Mouse (Mus musculus): ENCODE measurements around the gene Hist1h3d. TPM values are rescaled to one million over a fixed set of nuclear protein-coding genes. Genes with fewer than 3 reads are reported as not detected.
A peak's percentile ranks its signal among the peaks of the same experiment; 100 is the strongest.
"Not testable (repeated sequence)": the region's sequence is repeated elsewhere in the genome, so short reads cannot be mapped to it uniquely, and the experiment has no call there.

Gene Hist1h3d
- total RNA-seq, 2 experiments from 2014 or later: 50.4 to 52.8 TPM

DNA sequence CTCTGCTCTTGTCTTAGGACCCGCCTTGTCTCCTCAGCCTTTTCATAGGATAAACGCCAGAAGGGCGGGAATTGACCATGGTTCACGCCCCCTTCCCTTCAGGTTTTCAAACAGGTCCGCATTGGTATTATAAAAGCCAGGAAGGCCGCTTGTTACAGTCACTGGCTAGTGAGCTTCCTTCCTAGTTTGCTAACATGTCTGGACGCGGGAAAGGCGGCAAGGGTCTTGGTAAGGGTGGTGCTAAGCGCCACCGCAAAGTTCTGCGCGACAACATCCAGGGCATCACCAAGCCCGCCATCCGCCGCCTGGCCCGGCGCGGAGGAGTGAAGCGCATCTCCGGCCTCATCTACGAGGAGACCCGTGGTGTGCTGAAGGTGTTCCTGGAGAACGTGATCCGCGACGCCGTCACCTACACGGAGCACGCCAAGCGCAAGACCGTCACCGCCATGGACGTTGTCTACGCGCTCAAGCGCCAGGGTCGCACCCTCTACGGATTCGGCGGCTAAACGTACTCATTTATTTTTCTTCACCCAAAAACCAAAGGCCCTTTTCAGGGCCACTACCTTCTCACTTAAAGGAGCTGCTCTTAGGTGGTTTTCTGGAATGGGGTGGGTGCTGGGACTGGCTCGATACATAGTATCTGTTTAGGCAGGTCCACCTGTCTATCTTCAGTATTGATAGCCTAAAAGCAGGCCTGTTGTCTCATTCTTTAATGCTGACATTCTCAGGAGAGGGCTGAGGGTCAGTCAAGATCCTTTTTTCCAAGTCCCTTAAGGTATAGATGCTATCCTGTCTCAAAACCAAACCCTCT lies 6.0 kb downstream of the Hist1h3d start, which contains the start of gene Hist1h4d:
Gene Hist1h4d (plus strand): TSS at position 191 of the 811 bp plus-strand sequence.
- peak; percentile 60 for ATAC-seq (replicated peaks; ENCODE audit: low FRiP score, poor library complexity, severe bottlenecking)

DNA sequence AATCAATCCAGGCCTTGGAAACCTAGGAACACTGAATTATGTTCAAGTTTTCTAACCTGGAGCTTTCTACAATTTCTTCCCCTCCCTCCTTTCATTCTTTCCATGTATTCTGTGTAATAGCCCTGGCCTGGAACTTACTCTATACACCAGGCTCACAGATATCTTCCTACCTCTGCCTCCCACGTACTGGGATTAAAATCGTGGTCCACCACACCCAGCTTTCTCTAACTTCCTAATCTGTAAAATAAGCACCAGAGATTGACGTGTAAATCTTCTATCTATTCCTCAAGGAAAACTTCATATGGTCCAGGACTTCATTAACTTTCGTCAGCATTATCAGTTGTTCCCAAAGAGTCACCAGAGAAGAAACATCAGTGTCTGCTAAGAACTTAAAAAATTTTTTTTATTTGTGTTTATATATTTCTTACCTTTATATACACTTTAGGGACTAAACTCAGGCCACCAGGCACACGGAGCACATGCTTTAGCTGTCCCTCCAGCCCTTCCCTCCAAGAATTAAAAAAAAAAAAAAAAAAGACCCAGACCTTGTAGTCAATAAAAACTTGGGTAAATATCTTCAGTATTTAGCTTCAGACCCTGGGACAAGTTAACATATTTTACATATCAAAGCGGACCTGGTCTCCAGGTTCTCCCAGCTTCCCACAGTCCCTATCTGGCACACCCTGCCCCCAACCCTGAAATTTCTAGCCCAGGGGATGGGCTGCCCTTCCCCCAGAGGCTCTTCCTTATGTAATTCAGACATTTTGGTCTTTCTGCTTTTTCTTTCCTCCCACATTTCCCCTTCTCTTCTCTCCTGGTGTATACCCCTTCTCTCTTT lies 6.9 kb downstream of the Hist1h3d start:
- peak; percentile 2 for ATAC-seq (replicated peaks; ENCODE audit: low FRiP score, poor library complexity, severe bottlenecking)

GRCm38 (mm10) chr13:23583387-23584068 lies 8.0 kb downstream of the Hist1h3d start:
- ATAC-seq (replicated peaks; ENCODE audit: low FRiP score, poor library complexity, severe bottlenecking): no peak

DNA sequence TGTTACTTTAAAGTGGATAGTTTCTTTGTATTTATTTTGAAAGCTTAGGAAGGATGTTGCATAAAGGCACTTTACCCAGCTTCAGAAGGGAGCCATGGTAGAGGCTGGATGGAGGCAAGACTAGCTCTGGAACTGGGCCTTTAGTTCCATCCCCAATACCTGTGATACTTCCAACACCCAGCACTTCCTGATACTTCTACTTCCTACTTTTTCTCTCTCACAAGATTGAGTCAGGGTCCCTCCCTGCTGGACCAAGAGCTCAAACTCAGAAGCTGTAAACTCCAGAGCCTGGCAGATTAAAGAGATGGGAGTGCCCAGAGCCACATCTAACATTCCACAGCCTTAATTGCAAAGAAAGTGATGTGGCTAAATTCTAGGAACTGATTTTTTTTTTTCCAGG lies 8.8 kb downstream of the Hist1h3d start:
- no peak for ATAC-seq (replicated peaks; ENCODE audit: low FRiP score, poor library complexity, severe bottlenecking)

GRCm38 (mm10) chr13:23585029-23585441 lies 9.5 kb downstream of the Hist1h3d start:
- ATAC-seq (replicated peaks; ENCODE audit: low FRiP score, poor library complexity, severe bottlenecking): peak; percentile 53

DNA sequence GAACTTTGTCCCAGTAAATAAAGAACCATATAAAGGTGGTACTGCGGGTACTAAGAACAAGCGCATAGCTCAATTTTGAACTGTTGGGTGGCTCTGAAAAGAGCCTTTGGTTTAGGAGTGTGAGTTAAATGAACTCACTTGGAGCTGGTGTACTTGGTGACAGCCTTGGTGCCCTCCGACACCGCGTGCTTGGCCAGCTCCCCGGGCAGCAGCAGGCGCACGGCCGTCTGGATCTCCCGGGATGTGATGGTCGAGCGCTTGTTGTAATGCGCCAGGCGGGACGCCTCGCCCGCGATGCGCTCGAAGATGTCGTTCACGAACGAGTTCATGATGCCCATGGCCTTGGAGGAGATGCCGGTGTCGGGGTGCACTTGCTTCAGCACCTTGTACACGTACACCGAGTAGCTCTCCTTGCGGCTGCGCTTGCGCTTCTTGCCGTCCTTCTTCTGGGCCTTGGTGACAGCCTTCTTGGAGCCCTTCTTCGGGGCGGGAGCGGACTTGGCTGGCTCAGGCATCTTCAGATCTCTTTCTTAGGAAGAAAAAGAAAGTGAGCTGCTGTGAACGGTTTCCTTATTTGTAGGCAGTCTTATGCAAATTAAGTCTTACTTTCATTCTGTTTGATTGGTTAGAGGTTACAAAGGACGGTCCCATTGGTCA lies 10.0 kb downstream of the Hist1h3d start:
- peak; percentile 77 for ATAC-seq (replicated peaks; ENCODE audit: low FRiP score, poor library complexity, severe bottlenecking)

- ATAC-seq (replicated peaks; ENCODE audit: low FRiP score, poor library complexity, severe bottlenecking): peak; percentile 28; the same call in 1 of the 2 replicates
These were observed 10.8 kb downstream of the Hist1h3d start for GRCm38 (mm10) chr13:23586099-23586939.

- ATAC-seq (replicated peaks; ENCODE audit: low FRiP score, poor library complexity, severe bottlenecking): no peak; the same call in 1 of the 2 replicates
These were observed 11.3 kb downstream of the Hist1h3d start for GRCm38 (mm10) chr13:23586940-23587225.

- no peak for ATAC-seq (replicated peaks; ENCODE audit: low FRiP score, poor library complexity, severe bottlenecking)
These were observed 15.6 kb downstream of the Hist1h3d start for GRCm38 (mm10) chr13:23591206-23591605.

DNA sequence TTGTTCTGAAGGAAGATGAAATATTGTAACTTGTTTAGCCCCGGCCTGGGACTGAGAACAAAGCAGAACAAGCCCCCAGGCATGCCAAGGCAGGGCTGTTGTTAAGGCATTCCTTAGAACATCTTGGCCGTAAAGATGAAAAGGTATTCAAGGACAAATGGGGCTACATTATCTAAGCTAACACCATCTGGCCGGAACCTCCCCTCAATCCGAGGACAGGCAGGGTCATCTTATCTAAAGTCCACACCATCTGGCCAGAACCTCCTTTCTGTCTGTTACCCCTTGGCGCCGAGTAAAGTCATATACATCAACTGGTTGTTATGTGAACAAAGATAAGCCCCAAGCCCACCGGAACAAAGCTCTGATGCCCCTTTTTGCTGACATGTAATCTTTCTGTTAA lies 16.3 kb downstream of the Hist1h3d start:
- not testable (repeated sequence) for ATAC-seq (replicated peaks; ENCODE audit: low FRiP score, poor library complexity, severe bottlenecking)

GRCm38 (mm10) chr13:23592614-23593013 lies 17.1 kb downstream of the Hist1h3d start:
- ATAC-seq (replicated peaks; ENCODE audit: low FRiP score, poor library complexity, severe bottlenecking): no peak

DNA sequence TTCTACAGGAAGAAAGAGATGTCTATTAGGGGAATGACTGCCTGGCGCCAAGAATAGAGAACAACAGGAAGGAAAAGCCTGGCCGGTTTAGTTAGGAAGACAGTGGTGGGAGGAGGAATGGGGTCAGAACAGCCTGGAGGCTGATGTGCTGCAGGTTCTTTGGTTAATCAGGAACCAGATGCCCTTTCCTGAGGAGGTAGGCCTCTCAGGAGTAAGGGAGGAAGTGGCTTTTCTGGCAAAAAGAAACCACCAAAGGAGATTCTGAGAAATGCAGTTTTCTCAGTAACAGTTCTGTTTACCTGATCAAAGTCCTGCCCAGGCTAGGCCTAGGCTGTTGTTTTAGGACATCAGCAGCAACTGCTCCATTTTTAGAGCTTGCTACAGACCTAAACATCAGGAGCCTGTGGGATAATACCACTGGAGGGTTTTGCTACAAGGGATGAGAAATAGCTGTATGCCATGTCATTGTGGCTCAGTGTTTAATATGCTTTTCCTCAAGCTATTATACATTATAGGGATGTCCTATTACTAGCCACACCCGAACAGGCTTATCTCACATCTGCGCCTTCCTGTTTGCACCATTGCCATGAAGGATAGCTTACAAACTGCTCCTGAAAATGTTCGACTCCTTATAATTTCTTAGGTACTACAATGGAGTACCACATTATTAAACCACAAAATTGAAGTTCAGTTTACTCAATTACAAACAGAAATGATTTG lies 17.6 kb downstream of the Hist1h3d start:
- 0 out of 2 replicates have a peak, but pooled peaks have one; percentile 28 for ATAC-seq (replicated peaks; ENCODE audit: low FRiP score, poor library complexity, severe bottlenecking)

GRCm38 (mm10) chr13:23595185-23595584 lies 19.6 kb downstream of the Hist1h3d start:
- no peak for ATAC-seq (replicated peaks; ENCODE audit: low FRiP score, poor library complexity, severe bottlenecking)

DNA sequence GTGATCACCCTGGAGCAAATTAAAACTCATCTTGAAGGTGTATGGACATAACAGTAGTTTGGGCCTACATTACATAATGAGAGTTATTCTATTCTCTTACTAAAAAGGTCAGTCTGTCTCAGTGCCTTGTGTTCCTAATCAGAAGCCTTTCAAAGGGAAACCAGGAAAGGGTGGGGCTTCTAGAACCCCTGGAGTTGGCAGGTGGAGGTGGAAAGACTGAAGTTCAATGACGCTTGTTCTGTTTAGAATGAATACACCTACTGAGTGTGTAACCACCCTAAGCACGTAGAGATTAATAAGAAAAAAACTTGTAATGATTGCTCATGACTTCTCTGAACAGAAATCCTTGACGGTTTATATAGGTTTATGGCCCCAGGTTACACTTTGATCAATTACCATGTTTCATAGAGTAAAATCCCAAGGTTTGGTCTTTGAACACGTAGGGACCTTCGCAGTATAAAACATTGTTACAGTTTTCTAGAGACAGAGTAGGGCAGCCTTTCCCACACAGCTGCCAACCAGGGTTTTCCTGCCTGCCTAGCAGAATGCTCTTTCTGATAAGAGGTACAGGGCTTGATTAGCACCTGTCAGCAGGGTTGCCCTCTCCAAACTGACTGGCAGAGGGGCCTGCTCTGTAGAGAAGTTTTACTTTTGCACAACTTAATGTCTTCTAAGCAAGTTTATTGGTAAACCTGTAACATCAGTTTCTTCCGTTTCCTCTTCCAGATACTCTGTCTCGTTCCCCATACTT lies 20.2 kb downstream of the Hist1h3d start:
- peak; percentile 94 for ATAC-seq (replicated peaks; ENCODE audit: low FRiP score, poor library complexity, severe bottlenecking)

- peak; percentile 68 for ATAC-seq (replicated peaks; ENCODE audit: low FRiP score, poor library complexity, severe bottlenecking)
These were observed 22.4 kb downstream of the Hist1h3d start for GRCm38 (mm10) chr13:23597957-23598356.

- no peak for ATAC-seq (replicated peaks; ENCODE audit: low FRiP score, poor library complexity, severe bottlenecking)
These were observed 27.7 kb downstream of the Hist1h3d start for GRCm38 (mm10) chr13:23603182-23603699.

DNA sequence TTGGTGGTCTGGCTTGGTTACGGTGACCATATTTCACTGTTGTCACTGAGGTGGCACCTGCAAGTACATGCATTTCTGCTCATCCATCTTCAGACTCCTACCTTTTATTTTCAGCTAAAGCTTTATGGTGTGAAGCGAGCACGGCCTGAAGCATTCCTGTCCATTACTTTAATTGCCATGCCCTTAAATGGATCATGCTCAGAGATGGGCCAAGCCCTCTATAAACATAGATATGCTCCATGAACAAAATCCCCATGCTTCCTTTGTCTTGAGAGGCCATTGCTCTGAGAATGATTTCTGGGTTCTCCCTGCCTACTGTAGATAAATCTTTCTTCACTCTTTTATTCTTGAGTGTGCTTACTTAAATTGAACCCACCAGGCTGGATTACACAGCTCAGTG lies 28.9 kb downstream of the Hist1h3d start:
- no peak for ATAC-seq (replicated peaks; ENCODE audit: low FRiP score, poor library complexity, severe bottlenecking)
